Mouse (Mus musculus): ENCODE results near the gene Adh1. TPM values are rescaled to one million over a fixed set of nuclear protein-coding genes. Genes with fewer than 3 reads are reported as not detected.

Gene Adh1
- total RNA-seq, 2 experiments from 2014 or later = 2,463 to 7,675 TPM

Other genes starting within 250 kb of the Adh1 start
- gene 1110002E22Rik, start 195.9 kb upstream of the Adh1 start, total RNA-seq (2021) = under 1 TPM in 1 of 2 experiments, not detected in 1; 0.10 TPM
- gene Gm5105, start 193.6 kb upstream of the Adh1 start, total RNA-seq (2021) = not detected
- 10 to 100 TPM; 12.9 to 13.1 TPM for gene Trmt10a, start 117.5 kb upstream of the Adh1 start, total RNA-seq (2021)
- 10 to 100 TPM in 1 of 2 experiments, 1 to 10 TPM in 1; 6.5 to 15.9 TPM for gene Mttp, start 116.0 kb upstream of the Adh1 start, total RNA-seq (2021)
- not detected for gene 4930579F01Rik, start 67.2 kb upstream of the Adh1 start, total RNA-seq (2021)
- gene Adh7, start 43.2 kb upstream of the Adh1 start, total RNA-seq (2021) = 10 to 100 TPM in 1 of 2 experiments, 1 to 10 TPM in 1; 8.7 to 55.5 TPM
- gene Adh6a, start 52.3 kb downstream of the Adh1 start, total RNA-seq (2021) = not detected
- gene Adh6b, start 80.8 kb downstream of the Adh1 start, total RNA-seq (2021) = under 1 TPM; 0.23 to 0.33 TPM
- under 1 TPM; 0.43 to 0.83 TPM for gene Adh4, start 154.5 kb downstream of the Adh1 start, total RNA-seq (2021)
- gene Adh5, start 182.1 kb downstream of the Adh1 start, total RNA-seq (2021) = 100 to 1,000 TPM; 160 to 207 TPM
- 10 to 100 TPM; 53.8 to 57.9 TPM for gene Metap1, start 228.5 kb downstream of the Adh1 start, total RNA-seq (2021)

All from adrenal gland, postnatal 36 days (tissue).